26 mouse cellular contexts compared by ENCODE assay signal in genomic region chr2:106826023-106826422, GRCm38 (mm10).
DNase-seq lines count a peak whose midpoint lies in the region; ATAC-seq lines count a peak whose summit lies in the region.
"Had no signal": no experiment of that assay in that cellular context is flagged by ENCODE, and none has a peak within 500 bp of the region (broad histone marks: within the 10 kb centered on the region; RNA-seq: fewer than 3 reads in every experiment).

No protein-coding gene starts in this region.

- no peak overlapping the region for H3K27ac ChIP-seq in heart, embryonic 10.5 days
- no peak overlapping the region for H3K27ac ChIP-seq in limb, embryonic 10.5 days
- H3K27ac ChIP-seq in midbrain, embryonic 15.5 days: no peak overlapping the region
- H3K27ac ChIP-seq: embryonic facial prominence, embryonic 13.5 days; embryonic facial prominence, embryonic 15.5 days; forebrain, embryonic 10.5 days; forebrain, embryonic 12.5 days had no signal

- no peak overlapping the region for H3K9ac ChIP-seq in midbrain, embryonic 15.5 days
- H3K9ac ChIP-seq: embryonic facial prominence, embryonic 13.5 days; embryonic facial prominence, embryonic 15.5 days; forebrain, embryonic 12.5 days had no signal

- no peak overlapping the region for H3K4me2 ChIP-seq in midbrain, embryonic 15.5 days
- H3K4me2 ChIP-seq: embryonic facial prominence, embryonic 13.5 days; embryonic facial prominence, embryonic 15.5 days; forebrain, embryonic 12.5 days had no signal

- no peak for ATAC-seq in midbrain, embryonic 15.5 days (replicated peaks)
- ATAC-seq: forebrain, embryonic 14.5 days; forebrain, embryonic 16.5 days; Patski had no signal

- 94% methylated on average over 1 of the region's 1 CpGs for WGBS in heart, embryonic 10.5 days
- WGBS in limb, embryonic 10.5 days: 82% methylated on average over 1 of the region's 1 CpGs
- 69% methylated on average over 1 of the region's 1 CpGs for WGBS in midbrain, embryonic 15.5 days

- H3K27me3 ChIP-seq in heart, embryonic 10.5 days (ENCODE audit: insufficient read depth, poor library complexity, severe bottlenecking): no peaks in the 10 kb centered on the region
- no peaks in the 10 kb centered on the region for H3K27me3 ChIP-seq in limb, embryonic 10.5 days (ENCODE audit: low read depth, poor library complexity, severe bottlenecking)
- H3K27me3 ChIP-seq in midbrain, embryonic 15.5 days (replicated peaks): no peaks in the 10 kb centered on the region
- H3K27me3 ChIP-seq: embryonic facial prominence, embryonic 13.5 days; embryonic facial prominence, embryonic 15.5 days; Patski had no signal

- H3K4me3 ChIP-seq in heart, embryonic 10.5 days: no peak overlapping the region
- no peak overlapping the region for H3K4me3 ChIP-seq in limb, embryonic 10.5 days
- no peak overlapping the region for H3K4me3 ChIP-seq in midbrain, embryonic 15.5 days
- H3K4me3 ChIP-seq: embryonic facial prominence, embryonic 13.5 days; embryonic facial prominence, embryonic 15.5 days; erythroblast, embryonic 14.5 days; forebrain, embryonic 10.5 days; forebrain, embryonic 12.5 days had no signal

- H3K36me3 ChIP-seq in heart, embryonic 10.5 days: 0 out of 2 replicates have a peak, but pooled peaks cover 3% of the 10 kb centered on the region
- 0 out of 2 replicates have a peak, but pooled peaks cover 4% of the 10 kb centered on the region for H3K36me3 ChIP-seq in limb, embryonic 10.5 days
- H3K36me3 ChIP-seq in midbrain, embryonic 15.5 days (replicated peaks): no peaks in the 10 kb centered on the region
- H3K36me3 ChIP-seq: embryonic facial prominence, embryonic 13.5 days; embryonic facial prominence, embryonic 15.5 days; forebrain, embryonic 10.5 days; forebrain, embryonic 12.5 days; G1E had no signal

- no peaks in the 10 kb centered on the region for H3K9me3 ChIP-seq in heart, embryonic 10.5 days
- H3K9me3 ChIP-seq in limb, embryonic 10.5 days (replicated peaks): no peaks in the 10 kb centered on the region
- H3K9me3 ChIP-seq in midbrain, embryonic 15.5 days: no peaks in the 10 kb centered on the region
- H3K9me3 ChIP-seq: embryonic facial prominence, embryonic 13.5 days; embryonic facial prominence, embryonic 15.5 days; forebrain, embryonic 10.5 days; forebrain, embryonic 12.5 days had no signal

- peak; percentile 24 for DNase-seq in heart, adult 11 months
- DNase-seq in heart, embryonic 10.5 days (ENCODE audit: low spot score): no peak
- DNase-seq in ES-CJ7 (ENCODE audit: low read depth, low spot score) (peak; percentile 17), R1 (ENCODE audit: low read depth, low spot score) (peak; percentile 51)
- DNase-seq in limb, embryonic 10.5 days (ENCODE audit: low spot score): peak; percentile 16
- DNase-seq in lung, postnatal 25 days (ENCODE audit: low spot score): no peak
- no peak for DNase-seq in testis, postnatal 10 days (ENCODE audit: low spot score)
- DNase-seq: adrenal gland, adult 2 months; adrenal gland, postnatal 10 days; adrenal gland, postnatal 25 days; cerebellum, adult 11-12 months; cerebellum, adult 2 months; cerebellum, adult 9-10 months; cerebellum, postnatal 14 days; cerebellum, postnatal 36 days; embryo, embryonic 11 days had no signal

- peaks cover 46% of the 10 kb centered on the region for H3K4me1 ChIP-seq in heart, embryonic 10.5 days
- peaks cover 52% of the 10 kb centered on the region for H3K4me1 ChIP-seq in limb, embryonic 10.5 days
- H3K4me1 ChIP-seq in midbrain, embryonic 15.5 days: peaks cover 35% of the 10 kb centered on the region

Comparison
In these comparisons a context has a peak if more than half of its experiments do, and no peak if none do; other contexts are left out.
1. DNase-seq: peak in heart, adult 11 months (single experiment), ES-CJ7 (single experiment), R1 (single experiment) and limb, embryonic 10.5 days (single experiment); none in heart, embryonic 10.5 days (single experiment), lung, postnatal 25 days (single experiment) and testis, postnatal 10 days (single experiment).